Mouse (Mus musculus) G1E (cell line): Measurements from ENCODE around the gene Dop1b. TPM values are rescaled to one million over a fixed set of nuclear protein-coding genes. Genes with fewer than 3 reads are reported as not detected.

ENCODE experiments used
- ATAC-seq: 2 replicates; pipeline ENCODE4 v1.8.0; 2016; ENCODE audit warnings: mild to moderate bottlenecking; ENCODE audit not compliant: insufficient number of reproducible peaks, poor library complexity, low FRiP score, severe bottlenecking; ENCODE audit errors: extremely low read depth
- DNase-seq: peaks from one replicate; pipeline ENCODE4 v3.0.0; 2012; ENCODE audit warnings: low spot score
- H3K27me3 ChIP-seq: 2 replicates; pipeline ENCODE4 v1.6.1; 2012; ENCODE audit warnings: mild to moderate bottlenecking, low read length, inconsistent platforms; ENCODE audit not compliant: insufficient read depth
- H3K36me3 ChIP-seq: replicated peaks from 2 replicates; pipeline ENCODE3; 2012; ENCODE audit warnings: mild to moderate bottlenecking, inconsistent platforms
- H3K4me1 ChIP-seq: 2 replicates; pipeline ENCODE4 v1.6.1; 2012; ENCODE audit warnings: low read depth, low read length, inconsistent platforms, mixed read lengths; ENCODE audit not compliant: insufficient read depth
- H3K4me3 ChIP-seq: 2 replicates; pipeline ENCODE4 v1.5.1; 2012; ENCODE audit warnings: low read depth, mild to moderate bottlenecking, inconsistent platforms, low read length, moderate library complexity, mixed read lengths
- H3K9me3 ChIP-seq: replicated peaks from 2 replicates; pipeline ENCODE4 v1.6.1; 2012; ENCODE audit warnings: inconsistent platforms
- CTCF ChIP-seq: IDR thresholded peaks from 2 replicates; pipeline ENCODE4 v1.5.1; 2012; ENCODE audit warnings: low read depth, low read length, inconsistent platforms, mixed read lengths
- GATA1 ChIP-seq: IDR thresholded peaks from 2 replicates; pipeline ENCODE4 v1.6.1; 2012; ENCODE audit warnings: borderline replicate concordance, low read length, inconsistent platforms, mixed read lengths
- GATA2 ChIP-seq: IDR thresholded peaks from 2 replicates; pipeline ENCODE4 v1.6.1; 2012; ENCODE audit warnings: low read depth, low read length, inconsistent platforms, borderline replicate concordance
- POLR2AphosphoS5 ChIP-seq: IDR thresholded peaks from 2 replicates; pipeline ENCODE4 v1.6.1; 2012; ENCODE audit warnings: low read depth, low read length, inconsistent platforms; ENCODE audit not compliant: insufficient replicate concordance
- TAL1 ChIP-seq: conservative IDR thresholded peaks from 2 replicates; pipeline ENCODE4 v1.6.1; 2012; ENCODE audit warnings: low read depth, low read length, inconsistent platforms, mixed read lengths
- polyA plus RNA-seq: library from polyadenylated mRNA; stranded (reverse); fragments of >175 nt; gene quantifications from 2 replicates; pipeline ENCODE4 v1.2.3, GENCODE M21; 2012
- total RNA-seq, 2 experiments: library from RNA; stranded (forward) in 1 of 2; stranded (reverse) in 1 of 2; fragments of 200-1000 nt in 1 of 2; fragments of >200 nt in 1 of 2; fragmentation: Nextera tagmentation in 1 of 2; gene quantifications; 2 replicates each; pipeline ENCODE4 v1.2.3; 2014 to 2017

Gene Dop1b
- total and polyA plus RNA-seq, 3 experiments: 1.2 to 3.2 (median 1.6) TPM

DNA sequence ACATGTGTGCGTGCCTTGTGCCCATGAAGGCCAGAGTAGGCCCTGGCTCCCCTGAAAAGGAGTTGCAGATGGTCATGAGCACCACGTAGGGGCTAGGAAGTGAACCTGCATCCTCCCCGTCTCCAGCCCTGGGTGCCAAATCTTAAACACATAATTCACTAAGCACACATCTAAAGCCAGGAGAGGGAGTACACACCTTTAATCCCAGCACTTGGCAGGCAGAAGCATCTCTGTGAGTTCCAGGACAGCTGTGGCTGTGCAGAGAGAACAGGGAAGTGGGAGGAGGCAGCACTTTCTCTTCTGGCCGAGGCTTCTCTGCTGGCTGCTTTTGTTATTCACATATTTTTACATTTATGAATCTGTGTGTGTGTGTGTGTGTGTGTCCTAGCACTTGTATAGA lies 52.9 kb downstream of the Dop1b start:
- Histone ChIP-seq H3K4me3 (no peak overlapping the region), H3K9me3 (no peaks in the 10 kb centered on the region), H3K4me1 (peaks cover 5% of the 10 kb centered on the region; the same call in 1 of the 2 replicates), H3K27me3 (peaks cover 23% of the 10 kb centered on the region), H3K36me3 (no peaks in the 10 kb centered on the region)
- TF ChIP-seq TAL1 (no peak), GATA1 (no peak), POLR2AphosphoS5 (no peak), CTCF (no peak), GATA2 (no peak)
- no peak for ATAC-seq
- DNase-seq: no peak

DNA sequence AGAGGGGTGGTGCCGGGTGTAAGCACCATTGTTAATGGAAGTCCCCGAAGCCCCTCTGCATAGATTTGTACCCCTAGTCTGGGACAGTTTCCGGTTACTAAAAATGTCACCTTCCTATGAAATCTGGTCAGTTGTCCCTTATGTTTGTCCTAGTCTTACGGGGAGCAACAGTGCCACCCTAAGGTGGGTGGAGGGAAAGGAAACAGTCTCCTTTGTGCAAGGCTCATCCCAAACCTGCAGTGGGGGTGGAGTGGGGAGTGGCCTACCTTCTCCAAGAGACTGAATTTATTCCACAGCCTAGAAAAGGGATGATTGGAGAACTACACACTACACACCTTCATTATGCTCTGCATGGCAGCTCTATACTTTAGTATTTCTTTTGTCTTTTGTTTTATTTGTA lies 55.3 kb downstream of the Dop1b start:
- Histone ChIP-seq H3K36me3 (no peaks in the 10 kb centered on the region), H3K4me3 (no peak overlapping the region), H3K27me3 (peaks cover 15% of the 10 kb centered on the region; the same call in 1 of the 2 replicates), H3K9me3 (no peaks in the 10 kb centered on the region), H3K4me1 (peaks cover 7% of the 10 kb centered on the region; the same call in 1 of the 2 replicates)
- no peak for TF ChIP-seq POLR2AphosphoS5
- no peak for TF ChIP-seq TAL1
- no peak for TF ChIP-seq GATA1
- TF ChIP-seq CTCF: no peak
- TF ChIP-seq GATA2: no peak
- DNase-seq (no peak), ATAC-seq (no peak; the same call in 1 of the 2 replicates)

DNA sequence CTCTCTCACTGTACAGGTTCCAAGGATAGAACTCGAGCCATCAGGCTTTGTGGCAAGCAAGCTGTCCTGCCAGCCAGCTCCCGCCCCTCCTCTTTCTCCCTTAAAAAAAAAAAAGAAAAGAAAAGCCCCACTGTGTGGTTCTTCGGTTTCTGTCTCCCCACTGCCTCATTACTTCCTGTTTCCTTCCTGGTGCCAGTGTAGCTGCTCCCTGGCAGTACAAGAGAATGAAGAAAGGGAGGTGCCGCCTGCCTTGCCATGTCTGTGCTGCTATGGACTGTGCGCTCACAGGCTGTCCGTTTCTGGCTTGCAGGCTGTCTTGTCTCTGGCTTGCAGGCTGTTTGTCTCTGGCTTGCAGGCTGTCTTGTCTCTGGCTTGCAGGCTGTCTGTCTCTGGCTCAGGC lies 55.8 kb downstream of the Dop1b start:
- Histone ChIP-seq H3K27me3 (peaks cover 15% of the 10 kb centered on the region; the same call in 1 of the 2 replicates), H3K9me3 (no peaks in the 10 kb centered on the region), H3K36me3 (no peaks in the 10 kb centered on the region), H3K4me3 (no peak overlapping the region), H3K4me1 (peaks cover 7% of the 10 kb centered on the region; the same call in 1 of the 2 replicates)
- TF ChIP-seq TAL1 (no peak), CTCF (no peak), POLR2AphosphoS5 (no peak), GATA2 (no peak), GATA1 (no peak)
- no peak for ATAC-seq
- DNase-seq: no peak

DNA sequence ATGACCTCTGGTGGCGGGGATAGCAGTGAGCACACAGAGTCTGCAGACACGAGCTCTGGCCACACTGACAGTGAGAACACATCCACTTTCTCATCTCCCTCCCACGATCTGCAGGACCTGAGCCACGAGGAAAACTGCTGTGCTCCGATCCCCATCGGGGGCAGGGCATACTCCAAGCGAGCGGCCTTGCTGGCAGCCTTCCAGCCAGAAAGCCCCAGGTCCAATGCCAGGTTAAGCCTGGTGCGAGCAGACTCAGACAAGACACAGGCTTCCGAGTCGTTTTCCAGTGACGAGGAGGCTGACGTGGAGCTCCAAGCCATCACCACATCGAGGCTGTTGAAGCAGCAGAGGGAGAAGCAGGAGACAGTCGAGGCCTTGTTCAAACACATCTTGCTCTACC lies 57.9 kb downstream of the Dop1b start:
- no peak for DNase-seq
- H3K9me3 ChIP-seq: no peaks in the 10 kb centered on the region
- H3K36me3 ChIP-seq: no peaks in the 10 kb centered on the region
- H3K27me3 ChIP-seq: peaks cover 12% of the 10 kb centered on the region; the same call in 1 of the 2 replicates
- no peak overlapping the region for H3K4me3 ChIP-seq
- TF ChIP-seq GATA1 (no peak), POLR2AphosphoS5 (no peak), TAL1 (no peak), GATA2 (no peak), CTCF (no peak)
- ATAC-seq: no peak
- H3K4me1 ChIP-seq: peaks cover 12% of the 10 kb centered on the region; the same call in 1 of the 2 replicates

DNA sequence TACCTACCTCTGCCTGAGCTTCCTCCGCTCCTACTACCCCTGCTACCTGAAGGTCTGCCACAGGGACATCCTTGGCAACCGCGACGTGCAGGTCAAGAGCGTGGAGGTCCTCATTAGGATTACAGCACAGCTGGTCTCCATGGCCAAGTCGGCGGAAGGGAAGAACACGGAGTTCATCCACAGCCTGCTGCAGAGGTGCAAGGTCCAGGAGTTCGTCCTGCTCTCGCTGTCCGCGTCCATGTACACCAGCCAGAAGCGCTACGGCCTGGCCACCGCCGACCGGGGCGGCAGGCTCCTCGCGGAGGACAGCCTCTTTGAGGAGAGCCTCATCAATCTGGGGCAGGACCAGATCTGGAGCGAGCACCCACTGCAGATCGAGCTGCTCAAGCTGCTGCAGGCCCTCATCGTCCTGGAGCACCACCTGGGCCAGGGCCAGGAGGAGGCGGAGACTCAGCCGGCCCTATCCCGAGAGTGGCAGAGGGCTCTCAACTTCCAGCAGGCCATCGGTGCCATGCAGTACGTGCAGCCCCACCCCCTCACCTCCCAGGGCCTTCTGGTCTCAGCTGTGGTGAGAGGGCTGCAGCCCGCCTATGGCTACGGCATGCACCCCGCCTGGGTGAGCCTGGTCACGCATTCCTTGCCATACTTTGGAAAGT lies 58.7 kb downstream of the Dop1b start:
- no peak for TF ChIP-seq CTCF
- Histone ChIP-seq H3K4me3 (no peak overlapping the region), H3K9me3 (no peaks in the 10 kb centered on the region), H3K36me3 (no peaks in the 10 kb centered on the region), H3K27me3 (peaks cover 15% of the 10 kb centered on the region; the same call in 1 of the 2 replicates), H3K4me1 (peaks cover 20% of the 10 kb centered on the region)
- ATAC-seq (no peak), DNase-seq (no peak)

DNA sequence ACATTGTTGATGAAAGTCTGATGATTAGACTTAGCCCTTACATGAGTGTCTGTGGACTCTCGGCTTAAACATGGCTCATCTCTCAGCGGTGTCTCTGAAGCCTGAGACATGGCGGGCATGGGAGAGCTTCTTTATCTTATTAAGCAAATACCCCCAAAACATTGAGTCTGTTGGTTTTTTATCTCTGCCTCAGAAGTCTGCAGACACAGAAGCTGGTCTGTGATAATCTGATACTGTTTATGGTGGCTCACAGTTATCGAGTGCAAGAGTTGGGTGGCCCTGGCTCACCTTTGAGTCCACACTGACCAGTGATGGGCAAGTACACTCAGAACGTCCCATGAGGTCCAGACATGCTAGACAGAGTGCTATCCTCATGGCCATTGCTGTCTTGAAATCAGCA lies 63.0 kb downstream of the Dop1b start:
- Histone ChIP-seq H3K27me3 (peaks cover 20% of the 10 kb centered on the region; the same call in 1 of the 2 replicates), H3K4me3 (no peak overlapping the region), H3K36me3 (no peaks in the 10 kb centered on the region), H3K4me1 (peaks cover 34% of the 10 kb centered on the region), H3K9me3 (no peaks in the 10 kb centered on the region)
- DNase-seq (no peak), ATAC-seq (no peak)
- TF ChIP-seq GATA2 (no peak), TAL1 (peak; percentile 21; the same call in 1 of the 2 replicates)

DNA sequence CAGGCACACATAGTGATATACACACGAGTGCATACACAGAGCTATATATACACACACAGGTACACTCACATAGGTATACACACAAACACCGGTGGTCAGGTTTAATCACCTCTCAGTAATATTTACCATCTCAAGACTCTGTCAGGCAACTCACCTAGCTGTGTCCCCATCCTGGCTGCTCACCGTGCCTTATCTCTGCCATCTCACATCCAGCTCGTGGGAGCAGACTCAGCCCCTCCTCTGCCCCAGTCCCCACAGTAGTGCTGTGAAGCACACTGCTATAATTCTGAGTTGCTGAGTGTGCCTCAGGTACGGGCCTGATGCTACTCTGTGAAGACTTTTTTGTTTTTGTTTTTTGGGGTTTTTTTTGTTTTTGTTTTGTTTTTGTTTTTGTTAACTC lies 64.8 kb downstream of the Dop1b start:
- Histone ChIP-seq H3K4me1 (peaks cover 47% of the 10 kb centered on the region), H3K9me3 (no peaks in the 10 kb centered on the region), H3K27me3 (peaks cover 17% of the 10 kb centered on the region; the same call in 1 of the 2 replicates), H3K4me3 (no peak overlapping the region), H3K36me3 (no peaks in the 10 kb centered on the region)
- DNase-seq (no peak), ATAC-seq (no peak)
- no peak for TF ChIP-seq GATA2
- no peak for TF ChIP-seq CTCF
- TF ChIP-seq POLR2AphosphoS5: no peak
- TF ChIP-seq GATA1: no peak
